Mouse (Mus musculus): ENCODE measurements around the gene Gpr182.

DNA sequence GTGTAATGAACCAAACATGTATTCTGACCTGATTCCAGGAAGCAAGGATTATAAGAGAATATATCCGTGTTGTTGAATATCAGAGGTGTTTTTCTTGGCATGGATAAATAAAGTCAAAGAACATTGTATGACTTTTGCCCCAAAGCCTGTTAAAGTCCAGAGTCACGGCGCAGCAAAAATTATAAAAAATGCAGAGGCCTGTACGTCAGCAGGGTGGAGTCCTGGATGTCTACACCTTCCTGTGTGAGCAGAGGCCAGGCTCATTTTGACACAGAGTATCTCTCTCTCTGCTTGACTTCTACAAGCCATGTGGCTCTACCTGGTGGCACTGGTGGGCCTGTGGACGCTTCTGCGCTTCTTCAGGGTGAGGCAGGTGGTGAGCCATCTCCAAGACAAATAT is 49.4 kb upstream of the Gpr182 start, which contains the start of gene Rdh16:
- no peak for TF ChIP-seq CTCF (IDR thresholded peaks at IDR 0.05; ENCODE audit: low read depth)
- no peak for TF ChIP-seq EP300 (IDR thresholded peaks at IDR 0.05; ENCODE audit: low read depth)
